Mouse (Mus musculus) bone marrow macrophage, adult 2 months (primary cell): ENCODE measurements around the gene B3galt5.

Experiments
- CTCF ChIP-seq: IDR thresholded peaks from 2 replicates; pipeline ENCODE4 v1.5.1; 2012; ENCODE audit warnings: low read depth, mild to moderate bottlenecking, low read length, moderate library complexity
- POLR2A ChIP-seq: IDR thresholded peaks from 2 replicates; pipeline ENCODE4 v1.6.1; 2012; ENCODE audit warnings: mild to moderate bottlenecking, low read depth, low read length, borderline replicate concordance

DNA sequence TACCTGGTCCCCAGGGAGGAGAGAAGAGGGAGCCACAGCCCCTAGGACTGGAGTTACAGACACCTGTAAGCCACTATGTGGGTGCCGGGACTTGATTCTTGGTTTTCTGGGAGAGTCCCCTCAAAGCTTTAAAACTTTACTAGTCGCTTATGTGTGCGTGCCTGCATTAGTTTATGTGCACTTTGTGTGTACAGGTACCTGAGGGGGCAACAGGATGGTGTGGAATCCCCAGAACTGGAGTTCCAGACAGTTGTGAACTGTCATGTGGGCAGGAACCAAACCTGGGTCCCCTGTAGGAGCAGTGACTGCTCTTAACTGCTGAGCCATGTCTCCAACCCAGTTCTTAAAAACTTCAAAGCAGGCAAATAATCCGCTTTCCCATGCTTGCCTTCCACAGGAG, 4.3 kb upstream of the B3galt5 start:
- TF ChIP-seq POLR2A (no peak), CTCF (no peak)
